Mouse (Mus musculus) cerebellum, adult 2 months (tissue): Measurements from ENCODE around the gene 1700025G04Rik. TPM values are rescaled to one million over a fixed set of nuclear protein-coding genes. Genes with fewer than 3 reads are reported as not detected.

Experiments used
- DNase-seq, 2 experiments: peaks; one replicate each; pipeline ENCODE4 v3.0.0; 2021
- H3K27ac ChIP-seq: fragments of 200-500 bp; 2 replicates; pipeline ENCODE4 v1.5.1; 2012; ENCODE audit warnings: low read length, control low read depth, inconsistent platforms; ENCODE audit not compliant: insufficient read depth
- H3K27me3 ChIP-seq: fragments of 200-500 bp; 2 replicates; pipeline ENCODE4 v1.6.1; 2012; ENCODE audit warnings: inconsistent platforms, mild to moderate bottlenecking, low read length, moderate library complexity; ENCODE audit not compliant: control insufficient read depth, insufficient read depth
- H3K4me1 ChIP-seq: fragments of 200-500 bp; 2 replicates; pipeline ENCODE4 v1.6.1; 2011; ENCODE audit warnings: low read length; ENCODE audit not compliant: control insufficient read depth, insufficient read depth
- H3K4me3 ChIP-seq: fragments of 200-500 bp; replicated peaks from 2 replicates; pipeline ENCODE3; 2011; ENCODE audit warnings: mild to moderate bottlenecking, low read depth, low read length, control low read depth; ENCODE audit not compliant: insufficient read depth
- CTCF ChIP-seq: fragments of 200-500 bp; IDR thresholded peaks from 2 replicates; pipeline ENCODE4 v1.5.1; 2011; ENCODE audit warnings: low read depth, mild to moderate bottlenecking, control low read depth, low read length, moderate library complexity, borderline replicate concordance; ENCODE audit not compliant: insufficient read depth
- POLR2A ChIP-seq: fragments of 200-500 bp; IDR thresholded peaks from 2 replicates; pipeline ENCODE4 v1.6.1; 2011; ENCODE audit warnings: low read length, control low read depth, borderline replicate concordance; ENCODE audit not compliant: insufficient read depth
- WGBS: fragments of 180-500 bp; shearing (Covaris S2); methylation state at CpG from one replicate; pipeline ENCODE4 v1.1.7; 2018; 5-methylcytosine and 5-hydroxymethylcytosine counted together
- polyA plus RNA-seq: library from polyadenylated mRNA; depleted of rRNA; stranded (reverse); fragments of >200 nt; gene quantifications from 2 replicates; pipeline ENCODE4 v1.2.3, GENCODE M21; 2012

1700025G04Rik gene
- polyA plus RNA-seq, 1 experiment, result 27.9 TPM

DNA sequence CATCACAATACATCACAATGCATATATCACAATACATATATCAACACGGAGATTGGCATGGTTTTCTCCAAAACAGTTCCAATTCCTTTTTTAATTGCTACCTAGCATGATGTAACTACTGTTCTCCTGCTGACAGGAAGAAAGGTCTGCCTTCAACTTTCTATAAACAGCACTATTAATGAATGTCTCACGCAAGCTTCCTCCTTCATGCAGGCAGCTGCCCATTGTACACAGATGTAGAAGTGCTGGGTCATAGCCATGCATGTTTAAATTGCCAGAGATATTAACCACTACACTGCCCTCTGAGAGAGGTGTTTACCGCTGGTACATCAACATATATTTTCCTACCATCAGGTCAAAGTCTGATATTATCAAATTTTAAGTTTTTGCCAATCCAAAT is 113.1 kb downstream of the 1700025G04Rik start:
- H3K27ac ChIP-seq, result no peak overlapping the region
- 59% methylated on average over 3 of the region's 3 CpGs for WGBS

DNA sequence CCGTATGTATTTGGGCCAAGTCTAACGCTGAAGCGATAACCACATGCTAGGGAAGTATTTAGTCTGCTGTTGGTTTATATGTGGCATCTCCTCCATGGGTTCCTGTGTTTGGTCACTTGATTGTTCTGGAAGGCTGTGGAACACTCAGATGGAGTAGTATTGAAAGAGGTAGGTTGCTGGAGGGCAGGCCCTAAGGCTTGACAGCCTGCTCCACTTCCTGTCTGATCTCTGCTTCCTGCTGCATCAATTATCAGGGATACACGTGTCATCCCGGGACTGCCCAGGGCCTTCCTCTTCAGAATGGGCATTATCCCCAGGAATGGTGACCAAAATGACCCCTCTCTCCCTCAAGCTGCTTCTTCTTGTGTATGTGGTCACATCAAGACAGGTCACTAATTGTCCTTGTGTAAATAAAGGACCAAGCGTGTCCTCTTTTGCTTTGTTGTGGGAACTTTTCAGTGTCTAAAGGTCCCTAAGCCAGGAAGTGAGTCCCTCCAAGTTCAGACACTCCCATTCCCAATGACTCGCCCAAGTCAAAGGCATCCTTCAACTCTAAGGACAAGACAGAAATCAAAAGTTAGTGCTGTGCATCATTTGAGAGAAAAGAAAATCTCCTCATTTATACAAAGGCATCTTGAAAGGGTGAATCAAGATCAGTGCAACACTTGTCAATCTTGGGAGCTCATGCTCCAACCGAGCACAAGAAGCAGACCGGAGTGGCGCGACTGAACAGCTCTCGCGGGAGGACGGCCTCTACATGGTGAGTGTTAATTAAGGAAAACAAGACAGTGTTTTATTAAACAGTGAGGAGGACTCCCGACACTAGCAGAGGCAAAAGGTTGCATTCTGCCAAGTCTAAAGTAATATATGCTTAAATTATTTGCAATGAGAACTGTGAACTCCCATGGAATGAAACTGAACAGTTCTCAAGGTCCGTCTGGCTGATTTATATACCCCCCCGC is 114.2 kb downstream of the 1700025G04Rik start:
- no peak overlapping the region for H3K4me3 ChIP-seq
- no peak for TF ChIP-seq CTCF
- TF ChIP-seq POLR2A, result no peak
- DNase-seq, result no peak
- 86% methylated on average over 17 of the region's 17 CpGs for WGBS
- H3K4me1 ChIP-seq, result peaks cover 27% of the 10 kb centered on the region
- no peak overlapping the region for H3K27ac ChIP-seq
- H3K27me3 ChIP-seq, result no peaks in the 10 kb centered on the region

More for the DNA sequence above, 113.1 kb downstream of the 1700025G04Rik start:
- Histone ChIP-seq H3K4me1 (peaks cover 25% of the 10 kb centered on the region; the same call in 1 of the 2 replicates), H3K4me3 (no peak overlapping the region), H3K27me3 (no peaks in the 10 kb centered on the region)
- TF ChIP-seq CTCF (no peak), POLR2A (no peak)
- DNase-seq, result no peak

DNA sequence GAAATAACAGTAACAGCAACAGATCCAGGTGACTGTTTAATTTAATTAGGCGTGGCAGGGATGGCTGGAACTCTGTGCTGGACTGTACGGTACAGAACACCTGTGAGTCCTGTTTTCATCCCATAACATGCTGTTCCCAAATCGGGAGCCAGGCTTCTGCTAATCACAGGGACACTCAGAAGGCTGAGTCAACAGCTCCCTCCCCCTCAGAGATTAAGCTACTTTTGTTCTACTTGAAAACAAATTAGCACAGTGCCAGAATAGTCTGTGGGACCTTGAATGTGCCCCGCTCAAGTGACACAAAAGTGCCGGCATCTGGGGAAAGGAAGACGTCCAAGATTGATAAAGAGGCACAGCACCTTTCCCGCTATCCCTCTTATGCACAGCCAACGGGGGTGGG is 115.0 kb downstream of the 1700025G04Rik start:
- no peak for DNase-seq
- H3K4me1 ChIP-seq, result peaks cover 22% of the 10 kb centered on the region
- TF ChIP-seq POLR2A (no peak), CTCF (no peak)
- no peaks in the 10 kb centered on the region for H3K27me3 ChIP-seq
- no peak overlapping the region for H3K27ac ChIP-seq
- 53% methylated on average over 8 of the region's 8 CpGs for WGBS
- H3K4me3 ChIP-seq, result no peak overlapping the region

DNA sequence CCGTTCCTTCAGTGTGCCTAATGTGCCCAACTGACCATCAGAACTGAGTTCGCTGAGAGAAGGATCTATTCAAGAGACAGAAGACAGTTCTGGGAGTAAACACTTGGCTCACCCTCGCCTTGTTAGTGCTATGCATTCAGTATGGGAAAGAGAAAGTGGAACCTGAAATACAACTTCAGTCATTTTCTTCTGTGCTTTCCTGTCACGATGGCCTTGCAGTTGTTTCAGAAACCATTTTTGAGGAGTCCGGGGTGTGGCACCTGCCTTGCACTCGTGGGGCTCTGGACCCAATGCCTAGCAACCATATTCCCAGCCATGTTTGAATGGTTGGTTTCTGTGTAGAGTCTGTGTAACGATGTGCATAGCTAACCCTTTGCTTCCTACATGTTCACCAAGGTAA is 115.5 kb downstream of the 1700025G04Rik start:
- 90% methylated on average over 7 of the region's 7 CpGs for WGBS
- no peaks in the 10 kb centered on the region for H3K27me3 ChIP-seq
- no peak for TF ChIP-seq CTCF
- TF ChIP-seq POLR2A, result no peak

DNA sequence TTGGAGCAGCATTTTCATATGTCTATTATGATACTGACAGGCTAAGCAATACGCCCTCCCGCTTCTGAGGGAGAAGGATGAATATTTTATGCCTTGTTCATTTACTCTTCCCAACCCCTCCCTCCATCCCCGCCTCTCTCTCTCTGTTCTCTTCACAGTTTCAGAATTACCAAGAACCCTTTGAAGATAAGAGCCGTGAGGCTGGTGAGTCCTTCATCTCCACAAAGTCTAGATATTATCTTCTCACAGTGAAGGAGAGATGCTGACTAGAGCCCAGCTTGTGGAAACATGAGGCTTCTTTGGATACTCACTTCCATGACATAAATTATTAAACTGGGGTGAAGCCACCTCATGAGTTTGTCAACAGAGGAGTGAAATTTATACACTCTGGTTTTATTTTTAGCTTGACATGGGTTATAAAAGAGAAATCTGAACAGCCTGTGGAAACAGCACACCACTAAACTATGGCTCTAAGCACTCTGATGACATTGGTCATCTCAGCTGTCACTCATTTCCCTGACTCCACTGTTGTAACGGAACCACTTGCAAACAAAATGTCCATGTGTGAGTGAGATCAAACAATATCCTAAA is 116.7 kb downstream of the 1700025G04Rik start:
- H3K27ac ChIP-seq, result no peak overlapping the region
- no peak for DNase-seq
- peaks cover 13% of the 10 kb centered on the region for H3K4me1 ChIP-seq
- H3K4me3 ChIP-seq, result no peak overlapping the region
- WGBS, result 91% methylated on average over 5 of the region's 5 CpGs
- TF ChIP-seq CTCF, result no peak
- no peak for TF ChIP-seq POLR2A
- no peaks in the 10 kb centered on the region for H3K27me3 ChIP-seq

More for the DNA sequence above, 115.5 kb downstream of the 1700025G04Rik start:
- H3K4me3 ChIP-seq, result no peak overlapping the region
- H3K4me1 ChIP-seq, result peaks cover 20% of the 10 kb centered on the region
- no peak overlapping the region for H3K27ac ChIP-seq
- DNase-seq, result no peak

DNA sequence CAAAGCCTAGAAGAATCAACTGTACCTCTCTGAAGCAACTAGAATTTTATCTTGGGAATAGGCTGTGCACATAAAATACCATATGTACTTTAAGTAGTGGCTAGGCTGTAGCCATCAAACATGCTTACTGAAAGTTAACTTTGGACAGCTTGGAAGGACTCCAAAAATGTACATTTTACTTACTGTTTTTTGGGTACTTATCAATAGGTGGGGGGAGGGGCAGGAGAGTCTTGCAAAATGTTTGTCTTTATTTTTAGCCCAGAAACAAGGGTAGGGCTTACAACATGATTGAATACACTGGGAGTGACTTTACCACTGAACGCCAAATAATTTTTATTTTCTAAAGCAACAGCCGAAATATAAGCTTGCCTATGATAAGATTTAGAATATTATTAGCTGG is 118.3 kb downstream of the 1700025G04Rik start:
- peaks cover 13% of the 10 kb centered on the region for H3K4me1 ChIP-seq
- 95% methylated on average over 2 of the region's 2 CpGs for WGBS
- no peaks in the 10 kb centered on the region for H3K27me3 ChIP-seq
- TF ChIP-seq POLR2A (no peak), CTCF (no peak)
- no peak overlapping the region for H3K27ac ChIP-seq
- H3K4me3 ChIP-seq, result no peak overlapping the region
- DNase-seq, result no peak

DNA sequence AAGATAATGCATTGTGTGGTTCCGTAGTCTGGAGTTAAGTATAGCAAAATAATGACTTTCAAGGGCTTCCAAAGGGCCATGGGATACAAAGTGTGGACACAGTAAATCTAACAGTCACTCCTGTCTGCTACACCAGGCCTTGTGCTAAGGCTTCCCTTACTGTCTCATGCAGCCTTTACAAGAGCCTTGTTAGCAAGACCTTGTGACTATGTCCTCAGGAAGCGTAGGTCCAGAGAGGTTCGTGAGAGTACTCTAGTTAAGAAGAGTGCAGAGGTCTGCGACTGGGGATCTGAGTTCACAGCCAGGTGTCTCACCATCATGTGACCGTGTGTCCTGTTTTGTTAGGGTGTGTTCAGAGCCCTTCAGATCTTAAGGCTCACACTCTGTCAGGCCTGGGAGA is 121.8 kb downstream of the 1700025G04Rik start:
- Histone ChIP-seq H3K27ac (no peak overlapping the region), H3K27me3 (no peaks in the 10 kb centered on the region), H3K4me3 (no peak overlapping the region), H3K4me1 (peaks cover 16% of the 10 kb centered on the region)
- TF ChIP-seq CTCF (no peak), POLR2A (no peak)
- 97% methylated on average over 5 of the region's 5 CpGs for WGBS
- no peak for DNase-seq
